Mouse (Mus musculus) megakaryocyte-erythroid progenitor cell, adult 5-6 weeks (primary cell): ENCODE data around the gene Txndc8. TPM values are rescaled to one million over a fixed set of nuclear protein-coding genes. Genes with fewer than 3 reads are reported as not detected.
A peak's percentile ranks its signal among the peaks of the same experiment; 100 is the strongest.

Experiments used
- ATAC-seq: replicated peaks from 2 replicates; pipeline ENCODE4 v1.8.0; 2016; ENCODE audit warnings: mild to moderate bottlenecking, inconsistent platforms; ENCODE audit not compliant: severe bottlenecking, poor library complexity, low FRiP score, low TSS enrichment
- total RNA-seq, 2 experiments: library from RNA; stranded (forward) in 1 of 2; stranded (reverse) in 1 of 2; fragments of 200-1000, 215-1000 nt in 1 of 2; fragments of >200 nt in 1 of 2; fragmentation: Nextera tagmentation in 1 of 2; gene quantifications; 2 replicates each; pipeline ENCODE4 v1.2.3; 2014 to 2017

Gene Txndc8
- not detected in 2 replicates for total RNA-seq (2014; fragmentation: Nextera tagmentation)
- total RNA-seq (2017): not detected in 2 replicates

GRCm38 (mm10) chr4:58009024-58009423 is at the start of gene Txndc8:
TSS of gene Txndc8 (minus strand) at chr4:58009124.
- ATAC-seq: no peak

DNA sequence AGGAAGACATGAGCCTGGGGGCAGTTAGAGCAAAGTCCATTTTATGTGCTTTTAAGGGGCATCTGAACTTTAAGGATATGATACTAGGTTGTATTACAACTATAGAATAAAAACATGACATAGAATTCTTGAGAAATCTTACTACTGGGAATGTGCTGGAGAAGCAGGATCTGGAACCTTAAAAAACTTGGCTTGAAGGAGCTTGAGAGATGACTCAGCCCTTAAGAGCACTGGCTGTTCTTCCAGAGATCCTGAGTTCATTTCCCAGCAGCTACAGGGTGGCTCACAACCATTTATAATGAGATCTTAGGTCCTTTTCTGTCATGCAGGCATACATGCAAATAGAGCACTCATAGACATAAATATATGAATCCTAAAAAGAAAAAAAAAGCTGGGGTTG is 46.7 kb upstream of the Txndc8 start:
- ATAC-seq: no peak

GRCm38 (mm10) chr4:58054441-58054840 is 45.5 kb upstream of the Txndc8 start:
- ATAC-seq: no peak

GRCm38 (mm10) chr4:58050746-58051145 is 41.8 kb upstream of the Txndc8 start:
- ATAC-seq: no peak

GRCm38 (mm10) chr4:58050276-58050675 is 41.4 kb upstream of the Txndc8 start:
- ATAC-seq: no peak

DNA sequence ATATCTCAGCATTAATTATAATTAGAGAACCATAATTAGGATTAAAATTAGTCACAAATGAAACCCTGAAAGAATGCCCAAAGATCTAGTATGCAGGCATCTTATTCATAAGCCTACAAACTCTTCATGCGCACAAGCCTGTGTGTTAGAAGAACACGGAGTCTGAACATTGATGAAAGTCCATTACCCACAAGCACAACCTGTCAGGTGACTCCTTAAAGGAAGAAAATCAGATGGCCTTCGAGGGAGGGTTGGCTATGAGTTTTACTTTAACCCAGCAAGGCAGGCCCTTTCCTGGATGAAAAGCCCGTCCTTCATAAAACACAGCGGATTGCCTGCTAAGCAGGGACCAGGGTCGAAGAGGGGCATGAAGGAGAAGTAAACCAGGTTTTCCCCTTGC is 35.9 kb upstream of the Txndc8 start:
- no peak for ATAC-seq

- ATAC-seq: no peak
Observed at GRCm38 (mm10) chr4:58044356-58044755, 35.4 kb upstream of the Txndc8 start.

DNA sequence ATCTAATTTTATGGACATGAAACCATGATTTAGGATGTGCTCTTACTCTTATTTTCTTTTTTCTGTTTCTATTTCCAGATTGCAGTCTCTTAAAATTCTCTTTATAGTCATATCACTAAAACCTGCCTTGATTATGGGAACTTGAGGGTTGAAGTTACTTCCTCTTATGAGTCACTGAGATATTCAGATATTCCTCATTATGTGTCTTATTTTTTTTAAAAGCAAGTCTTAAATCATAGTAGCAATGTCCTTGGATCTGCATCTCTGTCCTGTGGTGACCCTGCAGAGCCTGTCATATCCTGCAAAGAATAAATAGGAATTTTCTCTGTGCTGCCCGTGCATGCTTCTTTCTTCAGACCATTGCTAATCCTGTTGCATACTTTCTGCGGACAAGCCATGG is 31.2 kb upstream of the Txndc8 start:
- ATAC-seq: no peak

DNA sequence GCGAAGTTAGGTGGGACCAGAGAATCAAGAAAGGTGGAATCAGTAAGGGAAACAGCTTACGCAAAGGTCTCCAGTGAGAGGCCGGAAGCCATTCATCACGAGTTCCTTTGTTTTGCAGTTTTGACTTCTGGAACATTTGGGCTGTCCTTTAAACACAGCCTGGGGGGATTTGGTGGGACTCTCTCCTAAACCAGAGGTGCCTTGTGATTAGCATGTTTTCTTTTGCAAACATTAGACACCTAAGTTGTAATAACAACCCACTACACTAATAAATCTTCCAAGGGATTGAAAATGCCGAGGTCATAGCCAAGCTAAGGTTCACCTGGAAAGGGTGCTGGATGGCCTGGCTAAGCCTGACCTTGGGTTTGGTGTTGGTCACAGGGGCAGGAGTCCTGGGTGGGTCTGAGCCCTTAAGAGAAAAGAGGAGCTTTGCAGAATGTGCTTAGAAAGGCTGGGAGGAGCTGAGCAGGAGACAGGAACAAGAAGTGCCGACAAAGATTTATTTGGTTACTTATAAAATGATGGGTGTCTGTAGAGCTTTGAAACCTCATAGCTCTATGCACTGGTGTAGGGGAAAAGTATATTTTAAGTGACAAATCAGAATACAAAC is 28.3 kb upstream of the Txndc8 start:
- ATAC-seq: no peak

- no peak for ATAC-seq
Observed at GRCm38 (mm10) chr4:58034663-58035062, 25.7 kb upstream of the Txndc8 start.

GRCm38 (mm10) chr4:58032714-58033113 is 23.8 kb upstream of the Txndc8 start:
- ATAC-seq: no peak

- no peak for ATAC-seq
Observed at GRCm38 (mm10) chr4:58003501-58003900, 5.4 kb downstream of the Txndc8 start.

DNA sequence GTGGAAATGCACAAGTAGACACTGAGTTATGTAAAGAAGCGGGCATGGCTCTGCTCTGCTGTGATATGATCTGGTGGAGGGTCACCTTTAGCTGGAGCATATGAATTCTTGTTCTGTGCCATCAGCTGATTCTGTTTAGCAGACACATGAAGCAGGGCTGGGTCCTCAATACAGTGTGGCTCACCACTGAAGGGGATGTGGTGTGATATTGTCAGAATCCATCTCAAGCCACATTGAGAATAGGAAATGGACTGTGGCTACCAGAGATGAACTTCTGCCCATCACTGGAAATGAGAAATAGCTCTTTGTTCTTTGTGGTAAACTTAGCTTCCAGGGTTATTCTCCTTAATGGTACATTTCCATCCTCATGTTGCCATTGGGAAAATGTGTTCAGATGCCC is 17.5 kb downstream of the Txndc8 start:
- ATAC-seq: no peak

DNA sequence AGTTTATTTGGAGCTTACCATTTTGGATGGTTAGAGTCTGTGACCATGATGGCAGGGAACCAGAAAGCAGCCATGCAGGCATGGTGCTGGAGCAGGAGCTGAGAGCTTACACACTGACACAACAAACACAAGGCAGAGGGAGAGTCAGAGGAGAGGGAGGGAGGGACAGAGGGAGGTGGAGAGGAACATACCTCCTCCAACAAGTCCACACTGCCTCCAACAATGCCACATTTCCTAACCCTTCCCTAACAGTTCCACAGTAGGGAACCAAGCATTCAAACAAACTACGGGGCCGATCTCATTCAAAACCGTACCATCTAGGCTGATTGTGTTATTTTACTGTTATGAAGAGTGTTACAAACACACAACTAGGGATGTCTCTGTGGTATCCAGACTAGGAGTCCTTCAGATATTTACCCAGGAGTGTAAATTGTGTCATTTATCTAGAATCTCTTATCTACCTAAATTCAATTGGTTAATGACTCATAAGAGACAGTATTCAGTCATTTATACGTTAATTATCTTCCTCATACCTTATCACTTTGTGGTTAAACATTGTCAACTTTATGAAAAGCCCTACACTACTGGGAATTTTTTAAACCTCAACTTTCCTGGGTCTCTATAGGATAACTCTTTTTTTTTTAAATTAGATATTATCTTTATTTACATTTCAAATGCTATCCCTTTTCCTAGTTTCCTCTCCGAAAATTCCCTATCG is 34.4 kb downstream of the Txndc8 start:
- no peak for ATAC-seq

- no peak for ATAC-seq
Observed at GRCm38 (mm10) chr4:57973592-57974268, 35.2 kb downstream of the Txndc8 start.

GRCm38 (mm10) chr4:57970285-57970684 is 38.6 kb downstream of the Txndc8 start:
- no peak for ATAC-seq

- ATAC-seq: no peak
Observed at GRCm38 (mm10) chr4:57967195-57967594, 41.7 kb downstream of the Txndc8 start.

DNA sequence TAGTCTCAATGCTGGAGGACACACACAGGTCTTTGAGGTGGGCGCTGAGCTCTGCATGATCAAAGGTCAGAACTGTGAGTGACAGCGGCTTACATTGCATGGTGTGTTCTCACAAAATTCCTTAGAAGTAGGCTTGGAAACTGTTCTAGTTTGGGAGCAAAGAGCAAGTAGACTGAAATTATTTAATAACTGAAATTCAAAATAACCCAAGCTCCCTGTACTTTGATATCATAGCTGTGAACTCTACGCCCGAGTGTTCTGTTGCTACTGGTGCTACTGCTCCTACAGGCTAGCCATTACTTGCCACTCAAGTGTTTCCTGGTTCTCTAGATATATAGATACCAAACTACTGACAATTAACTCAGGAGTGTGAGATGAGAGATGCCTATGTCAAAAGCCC is 43.4 kb downstream of the Txndc8 start:
- ATAC-seq: no peak

DNA sequence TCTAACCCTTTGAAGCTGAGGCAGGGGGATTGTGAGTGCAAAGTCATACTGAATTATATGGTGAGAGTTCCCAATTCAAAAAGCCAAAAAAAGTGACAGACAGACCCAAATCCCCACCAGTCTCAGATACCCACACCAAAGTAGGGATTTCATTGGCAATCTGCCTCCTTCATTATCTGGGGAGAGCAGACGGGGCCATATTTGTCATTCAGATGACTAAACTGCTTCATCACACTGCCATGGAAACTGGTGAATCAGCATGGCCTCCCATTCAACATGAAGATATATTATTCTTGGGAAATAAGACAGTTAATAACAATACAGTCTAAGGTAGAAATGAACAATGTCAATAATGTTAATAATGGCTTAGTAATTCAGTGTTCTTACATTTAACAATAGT is 44.8 kb downstream of the Txndc8 start:
- 0 out of 2 replicates have a peak, but pooled peaks have one; percentile 50 for ATAC-seq

GRCm38 (mm10) chr4:57959056-57959455 is 49.9 kb downstream of the Txndc8 start:
- no peak for ATAC-seq

DNA sequence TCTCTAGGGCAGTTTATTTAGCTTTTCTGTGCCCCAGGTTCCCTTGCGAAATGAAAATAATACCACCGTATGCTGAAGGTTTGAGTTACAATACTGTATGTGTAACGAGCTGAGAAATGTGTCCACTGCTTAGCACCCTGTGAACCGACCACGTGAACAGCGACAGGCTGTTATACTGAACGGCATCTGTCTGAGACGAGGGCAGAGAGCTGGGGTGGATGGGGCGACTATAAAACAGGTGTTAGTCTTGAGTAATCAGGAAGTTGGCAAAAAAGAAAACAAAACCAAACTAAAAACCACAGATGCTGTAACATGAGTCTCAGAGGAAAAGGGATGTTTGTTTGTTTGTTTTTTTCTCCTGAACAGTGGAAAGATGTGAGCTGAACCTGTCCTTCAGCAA is 50.8 kb downstream of the Txndc8 start:
- no peak for ATAC-seq
